Comparison of ENCODE assay signal across 7 mouse cellular contexts in the genomic region with DNA sequence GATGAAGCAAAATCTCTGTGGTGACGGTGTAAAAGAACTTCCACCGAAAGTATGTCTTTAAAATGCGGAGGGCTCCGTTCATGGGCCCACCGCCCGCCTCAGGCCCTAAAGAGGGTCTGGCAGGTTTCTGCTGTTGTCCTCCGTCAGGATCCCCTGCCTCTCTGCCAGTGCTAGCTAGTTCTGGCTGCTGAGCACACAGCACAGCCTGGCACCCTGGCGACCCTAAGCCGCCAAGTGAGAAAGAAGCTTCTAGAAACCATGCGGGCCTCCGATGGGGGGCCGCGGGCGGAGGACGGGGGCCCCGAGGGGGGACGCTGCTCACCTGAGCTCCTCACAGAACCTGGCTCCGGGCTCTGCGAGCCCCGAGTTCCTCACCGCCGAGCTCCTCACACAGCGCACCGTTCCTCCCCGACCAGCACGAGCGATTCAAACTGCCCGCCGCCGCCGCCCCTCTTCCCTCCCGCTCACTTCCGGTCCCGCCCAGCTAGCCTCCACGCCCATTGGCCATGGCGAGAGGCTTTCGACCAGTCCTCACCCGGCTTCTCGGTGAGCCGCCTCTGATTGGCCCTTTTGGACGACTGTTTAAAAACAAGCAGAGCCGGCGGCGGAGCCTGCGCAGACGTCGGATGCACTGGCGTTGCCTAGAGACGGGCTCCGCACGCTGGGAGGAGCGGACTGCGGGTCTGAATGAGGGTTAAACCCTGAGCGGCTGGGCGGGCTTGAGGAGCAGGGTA. TPM values are rescaled to one million over a fixed set of nuclear protein-coding genes. Genes with fewer than 3 reads are reported as not detected.
DNase-seq lines count a peak whose midpoint lies in the region; ATAC-seq lines count a peak whose summit lies in the region.

Gene Cenpf (minus strand): TSS at position 433 of the 734 bp plus-strand sequence.

- H3K27ac ChIP-seq in embryonic facial prominence, embryonic 11.5 days (replicated peaks; ENCODE audit: low read depth, low read length) = peak within 1 kb of the TSS; percentile 79
- peak within 1 kb of the TSS; percentile 91 for H3K27ac ChIP-seq in limb, embryonic 10.5 days
- 0 out of 2 replicates have a peak within 1 kb of the TSS, but pooled peaks have one; percentile 9 for H3K27ac ChIP-seq in midbrain, embryonic 13.5 days

- peak within 1 kb of the TSS; percentile 88 for H3K4me3 ChIP-seq in embryonic facial prominence, embryonic 11.5 days (ENCODE audit: low read depth, low read length)
- H3K4me3 ChIP-seq in limb, embryonic 10.5 days = peak within 1 kb of the TSS; percentile 77
- peak within 1 kb of the TSS; percentile 73 for H3K4me3 ChIP-seq in midbrain, embryonic 13.5 days (replicated peaks)

- 1% methylated on average over 52 of the region's 55 CpGs for WGBS in embryonic facial prominence, embryonic 11.5 days
- under 1% methylated on average over 55 of the region's 55 CpGs for WGBS in limb, embryonic 10.5 days
- under 1% methylated on average over 54 of the region's 55 CpGs for WGBS in midbrain, embryonic 13.5 days

- H3K9ac ChIP-seq in embryonic facial prominence, embryonic 11.5 days (replicated peaks; ENCODE audit: low read length) = peak within 1 kb of the TSS; percentile 77
- peak within 1 kb of the TSS; percentile 71 for H3K9ac ChIP-seq in midbrain, embryonic 13.5 days (replicated peaks)

- peak; percentile 99 for DNase-seq in adrenal gland, postnatal 14 days
- peak; percentile 99 for DNase-seq in embryonic facial prominence, embryonic 11.5 days (ENCODE audit: low spot score)
- DNase-seq in kidney, adult 11 months = peak; percentile 98
- peak; percentile 99 for DNase-seq in limb, embryonic 10.5 days (ENCODE audit: low spot score)
- DNase-seq in spleen, adult 12 weeks (ENCODE audit: low spot score) = peak; percentile 97

- H3K4me1 ChIP-seq in embryonic facial prominence, embryonic 11.5 days (ENCODE audit: control insufficient read depth, insufficient read depth, low read length) = peaks cover 2% of the 10 kb centered on the region; the same call in 1 of the 2 replicates
- peaks cover 31% of the 10 kb centered on the region for H3K4me1 ChIP-seq in limb, embryonic 10.5 days
- peaks cover 36% of the 10 kb centered on the region for H3K4me1 ChIP-seq in midbrain, embryonic 13.5 days (replicated peaks)

- peak within 1 kb of the TSS; percentile 91 for H3K4me2 ChIP-seq in embryonic facial prominence, embryonic 11.5 days (ENCODE audit: low read depth, low read length)
- H3K4me2 ChIP-seq in midbrain, embryonic 13.5 days (replicated peaks) = peak within 1 kb of the TSS; percentile 92

- peak; percentile 100 for ATAC-seq in embryonic facial prominence, embryonic 11.5 days (replicated peaks; ENCODE audit: insufficient number of reproducible peaks, low FRiP score, low TSS enrichment, low read depth)
- ATAC-seq in granulocyte monocyte progenitor cell, adult 5-6 weeks (replicated peaks; ENCODE audit: poor library complexity, severe bottlenecking) = peak; percentile 97
- ATAC-seq in midbrain, embryonic 13.5 days = peak; percentile 100

- no peaks in the 10 kb centered on the region for H3K27me3 ChIP-seq in embryonic facial prominence, embryonic 11.5 days (ENCODE audit: control insufficient read depth, insufficient read depth, low read length)
- no peaks in the 10 kb centered on the region for H3K27me3 ChIP-seq in limb, embryonic 10.5 days (ENCODE audit: low read depth, poor library complexity, severe bottlenecking)
- no peaks in the 10 kb centered on the region for H3K27me3 ChIP-seq in midbrain, embryonic 13.5 days

- no peaks in the 10 kb centered on the region for H3K9me3 ChIP-seq in embryonic facial prominence, embryonic 11.5 days (replicated peaks; ENCODE audit: control insufficient read depth, low read length)
- no peaks in the 10 kb centered on the region for H3K9me3 ChIP-seq in limb, embryonic 10.5 days (replicated peaks)
- no peaks in the 10 kb centered on the region for H3K9me3 ChIP-seq in midbrain, embryonic 13.5 days

- H3K36me3 ChIP-seq in embryonic facial prominence, embryonic 11.5 days (replicated peaks; ENCODE audit: control insufficient read depth, insufficient read depth, low read depth, low read length) = no peaks in the 10 kb centered on the region; the same call in 1 of the 2 replicates
- H3K36me3 ChIP-seq in limb, embryonic 10.5 days = peaks cover 32% of the 10 kb centered on the region
- H3K36me3 ChIP-seq in midbrain, embryonic 13.5 days = peaks cover 14% of the 10 kb centered on the region

RNA-seq across cellular contexts. Expression of gene Cenpf, which starts in this region (rescaled TPM):
- total RNA-seq in adrenal gland, postnatal 14 days (2021) = 13.1 and 13.9 TPM in 2 replicates
- 95.3 and 106 TPM in 2 replicates for polyA plus RNA-seq in embryonic facial prominence, embryonic 11.5 days (2014; fragmentation: Nextera tagmentation; extraction: Ambion mirVana)
- total RNA-seq in granulocyte monocyte progenitor cell, adult 5-6 weeks (2014; fragmentation: Nextera tagmentation) = 8.2 and 25.2 TPM in 2 replicates
- total RNA-seq in granulocyte monocyte progenitor cell, adult 5-6 weeks (2017) = 39.1 and 42.3 TPM in 2 replicates
- polyA plus RNA-seq in limb, embryonic 10.5 days (2016; fragmentation: Nextera tagmentation; extraction: Ambion mirVana) = 78.5 and 93.0 TPM in 2 replicates
- 51.8 and 58.9 TPM in 2 replicates for polyA plus RNA-seq in midbrain, embryonic 13.5 days (2015; fragmentation: Nextera tagmentation; extraction: Ambion mirVana)

Comparison
In these comparisons a context has a peak if more than half of its experiments do, and no peak if none do; other contexts are left out.
1. Peak in every context shown above with its lines: DNase-seq, ATAC-seq, H3K4me3 ChIP-seq and H3K27ac ChIP-seq.
2. H3K27ac ChIP-seq: peak in every context shown above with its lines; median percentile 91 in limb, embryonic 10.5 days; 79 in embryonic facial prominence, embryonic 11.5 days; 9 in midbrain, embryonic 13.5 days.